Mouse (Mus musculus) forebrain, embryonic 15.5 days (tissue): ENCODE results near the gene Strip2. TPM values are rescaled to one million over a fixed set of nuclear protein-coding genes. Genes with fewer than 3 reads are reported as not detected.

Experiments used
- ATAC-seq: fragments of 200-750 bp; cut with Nextera tagmentation; replicated peaks from 2 replicates; pipeline ENCODE4 v1.8.0; 2017; ENCODE audit warnings: mild to moderate bottlenecking, moderate TSS enrichment, moderate library complexity
- H3K27ac ChIP-seq: fragments of 300-500 bp; sonication (generic); replicated peaks from 2 replicates; pipeline ENCODE4 v1.5.1; 2015; ENCODE audit warnings: mild to moderate bottlenecking, inconsistent platforms
- H3K27me3 ChIP-seq: fragments of 300-500 bp; sonication (generic); 2 replicates; pipeline ENCODE4 v1.6.1; 2015; ENCODE audit warnings: inconsistent platforms
- H3K36me3 ChIP-seq: fragments of 300-500 bp; sonication (generic); 2 replicates; pipeline ENCODE4 v1.6.1; 2015; ENCODE audit warnings: mild to moderate bottlenecking, inconsistent platforms
- H3K4me1 ChIP-seq: fragments of 300-500 bp; sonication (generic); 2 replicates; pipeline ENCODE4 v1.6.1; 2015; ENCODE audit warnings: inconsistent platforms
- H3K4me2 ChIP-seq: fragments of 300-500 bp; sonication (generic); replicated peaks from 2 replicates; pipeline ENCODE4 v1.6.1; 2015; ENCODE audit warnings: mild to moderate bottlenecking, inconsistent platforms
- H3K4me3 ChIP-seq: fragments of 300-500 bp; sonication (generic); 2 replicates; pipeline ENCODE4 v1.5.1; 2015; ENCODE audit warnings: mild to moderate bottlenecking, inconsistent platforms
- H3K9ac ChIP-seq: fragments of 300-500 bp; sonication (generic); replicated peaks from 2 replicates; pipeline ENCODE4 v1.6.1; 2015; ENCODE audit warnings: mild to moderate bottlenecking, inconsistent platforms
- H3K9me3 ChIP-seq: fragments of 300-500 bp; sonication (generic); 2 replicates; pipeline ENCODE4 v1.6.1; 2016; ENCODE audit warnings: inconsistent platforms
- WGBS: fragments of 180-500 bp; shearing (Covaris S2); methylation state at CpG from one replicate; pipeline ENCODE4 v1.1.7; 2015; ENCODE audit warnings: mixed read lengths; 5-methylcytosine and 5-hydroxymethylcytosine counted together
- polyA plus RNA-seq: library from polyadenylated mRNA; unstranded; fragments of >200 nt; fragmentation: Nextera tagmentation; extraction: Ambion mirVana; gene quantifications from 2 replicates; pipeline ENCODE4 v1.2.1, GENCODE M21; 2015

The Strip2 gene
- polyA plus RNA-seq, 1 experiment from 2014 or later = 3.0 TPM

DNA sequence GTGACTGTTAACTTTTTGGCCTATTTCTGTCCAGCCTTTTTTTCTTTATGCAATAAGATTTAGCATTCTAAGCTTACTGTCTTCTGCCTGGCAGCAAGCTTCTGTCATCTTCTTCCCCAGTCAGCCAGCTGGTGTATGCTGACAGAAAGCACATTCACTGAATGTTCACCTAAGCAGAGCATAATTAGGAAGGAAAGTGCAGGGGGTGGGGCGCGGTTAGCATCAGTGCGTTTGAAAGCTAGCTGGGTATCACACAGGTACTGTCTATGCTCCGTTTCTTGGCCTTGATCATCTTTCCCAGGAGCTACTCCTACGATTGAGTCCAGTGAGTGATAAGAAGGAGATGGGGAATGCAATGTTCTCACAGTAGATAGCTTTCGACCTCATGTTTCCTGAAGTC is 13.9 kb downstream of the Strip2 start:
- no peak overlapping the region for H3K4me3 ChIP-seq
- no peaks in the 10 kb centered on the region for H3K9me3 ChIP-seq
- H3K36me3 ChIP-seq = no peaks in the 10 kb centered on the region
- no peak overlapping the region for H3K27ac ChIP-seq
- H3K27me3 ChIP-seq = no peaks in the 10 kb centered on the region
- H3K9ac ChIP-seq = no peak overlapping the region
- H3K4me2 ChIP-seq = no peak overlapping the region
- no peak for ATAC-seq
- H3K4me1 ChIP-seq = no peaks in the 10 kb centered on the region
- 87% methylated on average over 6 of the region's 6 CpGs for WGBS

- Histone ChIP-seq H3K36me3 (no peaks in the 10 kb centered on the region), H3K27me3 (no peaks in the 10 kb centered on the region), H3K9ac (no peak overlapping the region), H3K27ac (no peak overlapping the region), H3K4me3 (no peak overlapping the region), H3K4me1 (no peaks in the 10 kb centered on the region), H3K9me3 (no peaks in the 10 kb centered on the region), H3K4me2 (no peak overlapping the region)
- WGBS = 93% methylated on average over 4 of the region's 4 CpGs
- no peak for ATAC-seq
Observed at GRCm38 (mm10) chr6:29931181-29931580, 14.4 kb downstream of the Strip2 start.

GRCm38 (mm10) chr6:29935741-29936140 is 18.9 kb downstream of the Strip2 start:
- no peak for ATAC-seq
- no peaks in the 10 kb centered on the region for H3K36me3 ChIP-seq
- H3K4me1 ChIP-seq = no peaks in the 10 kb centered on the region
- no peaks in the 10 kb centered on the region for H3K27me3 ChIP-seq
- H3K27ac ChIP-seq = no peak overlapping the region
- H3K9ac ChIP-seq = no peak overlapping the region
- no peak overlapping the region for H3K4me3 ChIP-seq
- 59% methylated on average over 1 of the region's 1 CpGs for WGBS
- H3K4me2 ChIP-seq = no peak overlapping the region
- H3K9me3 ChIP-seq = no peaks in the 10 kb centered on the region

GRCm38 (mm10) chr6:29940428-29940827 is 23.6 kb downstream of the Strip2 start:
- Histone ChIP-seq H3K4me3 (no peak overlapping the region), H3K9ac (no peak overlapping the region), H3K27ac (no peak overlapping the region), H3K4me2 (no peak overlapping the region), H3K9me3 (no peaks in the 10 kb centered on the region), H3K4me1 (0 out of 2 replicates have a peak, but pooled peaks cover 4% of the 10 kb centered on the region), H3K36me3 (no peaks in the 10 kb centered on the region), H3K27me3 (no peaks in the 10 kb centered on the region)
- ATAC-seq = no peak
- WGBS = 69% methylated on average over 4 of the region's 4 CpGs

DNA sequence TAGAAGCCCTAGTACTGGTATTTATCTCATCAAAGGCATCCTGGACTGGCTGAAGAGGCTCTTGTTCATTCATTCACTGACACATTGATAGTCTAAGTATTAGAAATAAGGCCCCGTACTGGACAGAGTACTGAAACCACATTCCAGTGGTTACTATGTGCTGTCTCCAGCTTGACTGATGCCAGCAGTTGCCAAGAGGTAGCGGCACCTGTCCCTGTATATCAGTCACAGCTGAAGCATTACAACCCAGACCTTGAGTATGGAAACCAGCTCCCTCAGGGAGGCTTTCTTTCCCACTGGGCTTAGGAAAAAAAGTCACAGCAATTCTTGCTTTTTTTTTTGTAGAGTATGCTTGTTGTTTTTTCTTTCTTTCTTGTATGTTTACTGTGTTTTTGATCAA is 24.2 kb downstream of the Strip2 start:
- H3K4me1 ChIP-seq = 0 out of 2 replicates have a peak, but pooled peaks cover 4% of the 10 kb centered on the region
- H3K4me3 ChIP-seq = no peak overlapping the region
- 87% methylated on average over 2 of the region's 2 CpGs for WGBS
- no peaks in the 10 kb centered on the region for H3K9me3 ChIP-seq
- H3K27ac ChIP-seq = no peak overlapping the region
- no peaks in the 10 kb centered on the region for H3K27me3 ChIP-seq
- no peaks in the 10 kb centered on the region for H3K36me3 ChIP-seq
- no peak overlapping the region for H3K9ac ChIP-seq
- no peak overlapping the region for H3K4me2 ChIP-seq
- ATAC-seq = no peak

GRCm38 (mm10) chr6:29944465-29944864 is 27.7 kb downstream of the Strip2 start:
- H3K4me2 ChIP-seq = no peak overlapping the region
- 0 out of 2 replicates have a peak, but pooled peaks cover 4% of the 10 kb centered on the region for H3K4me1 ChIP-seq
- H3K9ac ChIP-seq = no peak overlapping the region
- H3K27ac ChIP-seq = no peak overlapping the region
- no peaks in the 10 kb centered on the region for H3K9me3 ChIP-seq
- H3K36me3 ChIP-seq = no peaks in the 10 kb centered on the region
- 45% methylated on average over 1 of the region's 1 CpGs for WGBS
- H3K4me3 ChIP-seq = no peak overlapping the region
- no peaks in the 10 kb centered on the region for H3K27me3 ChIP-seq
- 0 out of 2 replicates have a peak, but pooled peaks have one; percentile 16 for ATAC-seq

- 78% methylated on average over 2 of the region's 2 CpGs for WGBS
- 0 out of 2 replicates have a peak, but pooled peaks cover 4% of the 10 kb centered on the region for H3K4me1 ChIP-seq
- no peak for ATAC-seq
Observed at GRCm38 (mm10) chr6:29946568-29946967, 29.8 kb downstream of the Strip2 start.

GRCm38 (mm10) chr6:29947823-29948222 is 31.0 kb downstream of the Strip2 start:
- Histone ChIP-seq H3K9me3 (no peaks in the 10 kb centered on the region), H3K4me3 (no peak overlapping the region), H3K27me3 (no peaks in the 10 kb centered on the region), H3K4me2 (no peak overlapping the region), H3K27ac (no peak overlapping the region), H3K36me3 (no peaks in the 10 kb centered on the region), H3K9ac (no peak overlapping the region), H3K4me1 (0 out of 2 replicates have a peak, but pooled peaks cover 4% of the 10 kb centered on the region)
- ATAC-seq = no peak
- WGBS = 77% methylated on average over 6 of the region's 6 CpGs

More at GRCm38 (mm10) chr6:29946568-29946967, 29.8 kb downstream of the Strip2 start:
- no peak overlapping the region for H3K27ac ChIP-seq
- H3K27me3 ChIP-seq = no peaks in the 10 kb centered on the region
- H3K9me3 ChIP-seq = no peaks in the 10 kb centered on the region
- H3K9ac ChIP-seq = no peak overlapping the region
- H3K4me3 ChIP-seq = no peak overlapping the region
- no peaks in the 10 kb centered on the region for H3K36me3 ChIP-seq
- H3K4me2 ChIP-seq = no peak overlapping the region

GRCm38 (mm10) chr6:29956749-29957148 is 39.9 kb downstream of the Strip2 start:
- H3K9ac ChIP-seq = no peak overlapping the region
- H3K4me1 ChIP-seq = no peaks in the 10 kb centered on the region
- no peaks in the 10 kb centered on the region for H3K36me3 ChIP-seq
- no peaks in the 10 kb centered on the region for H3K9me3 ChIP-seq
- no peaks in the 10 kb centered on the region for H3K27me3 ChIP-seq
- H3K4me2 ChIP-seq = no peak overlapping the region
- WGBS = 88% methylated on average over 4 of the region's 4 CpGs
- no peak overlapping the region for H3K4me3 ChIP-seq
- no peak overlapping the region for H3K27ac ChIP-seq
- ATAC-seq = no peak

- no peak for ATAC-seq
- no peaks in the 10 kb centered on the region for H3K9me3 ChIP-seq
- H3K27me3 ChIP-seq = no peaks in the 10 kb centered on the region
- no peak overlapping the region for H3K4me2 ChIP-seq
- no peak overlapping the region for H3K9ac ChIP-seq
- H3K4me1 ChIP-seq = no peaks in the 10 kb centered on the region
- H3K36me3 ChIP-seq = no peaks in the 10 kb centered on the region
- WGBS = 70% methylated on average over 3 of the region's 3 CpGs
- no peak overlapping the region for H3K4me3 ChIP-seq
- no peak overlapping the region for H3K27ac ChIP-seq
Observed at GRCm38 (mm10) chr6:29958669-29959068, 41.9 kb downstream of the Strip2 start.

GRCm38 (mm10) chr6:29961081-29961480 is 44.3 kb downstream of the Strip2 start:
- H3K36me3 ChIP-seq = no peaks in the 10 kb centered on the region
- no peaks in the 10 kb centered on the region for H3K4me1 ChIP-seq
- H3K4me3 ChIP-seq = no peak overlapping the region
- no peak overlapping the region for H3K9ac ChIP-seq
- no peak overlapping the region for H3K27ac ChIP-seq
- no peaks in the 10 kb centered on the region for H3K27me3 ChIP-seq
- no peaks in the 10 kb centered on the region for H3K9me3 ChIP-seq
- WGBS = 94% methylated on average over 6 of the region's 6 CpGs
- no peak overlapping the region for H3K4me2 ChIP-seq
- ATAC-seq = no peak

DNA sequence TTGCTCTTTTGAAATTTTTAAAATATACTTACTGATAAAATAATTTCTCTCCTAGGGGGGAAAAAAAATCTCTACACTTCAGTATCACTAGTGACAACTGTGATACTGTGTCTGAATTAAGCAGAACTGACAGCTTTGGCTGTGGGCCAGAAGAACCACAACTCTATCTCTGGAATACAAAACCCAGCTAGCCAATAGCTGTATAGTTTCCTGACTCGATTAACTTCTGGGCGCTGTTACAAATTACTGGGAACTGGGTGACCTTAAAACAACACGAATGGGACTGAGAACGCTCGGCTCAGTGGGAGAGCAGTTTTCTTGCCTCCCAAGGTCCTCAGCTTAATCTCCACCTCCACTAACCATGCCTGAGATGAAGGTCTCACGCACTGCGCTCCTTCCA is 51.1 kb downstream of the Strip2 start:
- no peak for ATAC-seq
- Histone ChIP-seq H3K9me3 (no peaks in the 10 kb centered on the region), H3K9ac (no peak overlapping the region), H3K27me3 (no peaks in the 10 kb centered on the region), H3K4me2 (no peak overlapping the region), H3K36me3 (no peaks in the 10 kb centered on the region), H3K4me1 (no peaks in the 10 kb centered on the region), H3K27ac (no peak overlapping the region), H3K4me3 (no peak overlapping the region)
- 72% methylated on average over 7 of the region's 7 CpGs for WGBS

- Histone ChIP-seq H3K9ac (no peak overlapping the region), H3K4me3 (no peak overlapping the region), H3K4me1 (no peaks in the 10 kb centered on the region), H3K27ac (no peak overlapping the region), H3K36me3 (no peaks in the 10 kb centered on the region), H3K9me3 (no peaks in the 10 kb centered on the region), H3K4me2 (no peak overlapping the region), H3K27me3 (no peaks in the 10 kb centered on the region)
- no peak for ATAC-seq
- 76% methylated on average over 5 of the region's 5 CpGs for WGBS
Observed at GRCm38 (mm10) chr6:29973341-29973740, 56.5 kb downstream of the Strip2 start.
